Mouse (Mus musculus): ENCODE data around the gene Cd83.

GRCm38 (mm10) chr13:43785712-43786072 lies 1.1 kb downstream of the Cd83 start:
- TF ChIP-seq POLR2A (IDR thresholded peaks at IDR 0.05; ENCODE audit: extremely low read depth, insufficient read depth, low read length): no peak
- no peak for TF ChIP-seq CTCF (IDR thresholded peaks at IDR 0.05; ENCODE audit: low read depth, low read length)

Measured in liver, adult 2 months (tissue).